Mouse (Mus musculus) spleen, postnatal 4 days (tissue): ENCODE data around the gene Elobl.
"Not testable (repeated sequence)": the region's sequence is repeated elsewhere in the genome, so short reads cannot be mapped to it uniquely, and the experiment has no call there.

Experiments
- DNase-seq, 2 experiments: peaks; one replicate each; pipeline ENCODE4 v3.0.0; 2022; ENCODE audit warnings: low spot score in 2 of 2

The Elobl gene

DNA sequence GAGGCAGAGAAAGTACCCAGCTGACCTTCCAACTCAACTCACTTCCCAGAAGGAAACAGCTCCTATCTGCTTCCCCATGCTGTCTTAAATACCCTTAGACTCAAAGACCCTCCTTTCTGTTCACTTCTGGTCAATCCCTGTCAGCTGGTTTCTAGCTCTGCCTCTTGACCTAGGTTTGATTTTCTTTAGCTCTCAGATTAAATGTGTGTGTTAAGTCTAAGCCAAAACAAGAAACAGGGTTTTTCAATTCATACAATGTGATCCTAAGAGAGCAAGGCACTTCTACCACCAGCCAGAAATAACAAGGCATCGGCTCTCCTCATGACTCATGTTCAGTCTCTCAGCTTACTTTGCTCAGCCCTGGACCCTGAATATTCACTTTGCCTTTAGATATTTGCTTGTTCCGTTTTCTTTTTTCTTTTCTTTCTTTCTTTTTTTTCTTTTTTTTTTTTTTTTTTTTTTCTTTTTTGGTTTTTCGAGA, at the start of gene Elobl:
Gene Elobl, minus strand, starts transcription at position 51 of the 481 bp plus-strand sequence.
- DNase-seq, result no peak

DNA sequence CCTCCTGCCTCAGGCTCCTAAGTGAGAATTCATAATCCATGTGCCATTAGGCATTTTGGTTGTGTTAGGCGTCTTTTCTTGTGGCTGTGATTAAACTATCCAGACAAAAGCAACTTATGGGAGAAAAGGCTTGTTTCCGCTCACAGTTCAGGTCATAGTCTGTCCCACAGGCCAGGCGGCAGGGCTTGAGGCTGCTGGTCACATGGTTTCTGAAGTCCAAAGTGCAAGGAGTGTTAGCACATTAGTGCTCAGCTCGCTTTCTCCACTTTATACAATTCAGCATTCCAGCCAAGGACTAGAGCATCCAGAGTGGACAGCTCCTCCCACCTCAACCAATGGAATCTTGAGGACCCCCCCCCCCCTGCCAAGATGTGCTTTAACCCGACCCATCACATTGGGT, 45.5 kb upstream of the Elobl start:
- no peak for DNase-seq

DNA sequence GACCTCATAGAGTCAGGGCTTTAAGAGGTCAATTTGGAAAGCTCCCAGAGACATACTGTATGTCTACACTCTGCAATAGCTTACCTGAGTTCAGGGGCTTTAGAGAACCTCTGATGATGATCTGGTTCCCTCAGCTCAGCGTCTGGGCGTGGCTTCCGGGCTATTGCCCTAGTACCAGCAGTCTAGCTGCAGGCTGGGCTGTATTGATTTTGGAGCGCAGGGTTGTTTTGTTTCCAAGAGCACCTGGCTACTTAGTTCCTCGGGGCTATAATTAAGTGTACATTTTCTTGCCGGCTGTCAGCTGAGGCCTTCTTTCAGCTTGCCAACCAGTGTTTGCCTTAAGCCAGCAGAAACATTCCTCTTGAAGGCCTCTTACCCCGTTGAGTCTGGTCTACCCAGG, 42.8 kb upstream of the Elobl start:
- DNase-seq, result no peak

DNA sequence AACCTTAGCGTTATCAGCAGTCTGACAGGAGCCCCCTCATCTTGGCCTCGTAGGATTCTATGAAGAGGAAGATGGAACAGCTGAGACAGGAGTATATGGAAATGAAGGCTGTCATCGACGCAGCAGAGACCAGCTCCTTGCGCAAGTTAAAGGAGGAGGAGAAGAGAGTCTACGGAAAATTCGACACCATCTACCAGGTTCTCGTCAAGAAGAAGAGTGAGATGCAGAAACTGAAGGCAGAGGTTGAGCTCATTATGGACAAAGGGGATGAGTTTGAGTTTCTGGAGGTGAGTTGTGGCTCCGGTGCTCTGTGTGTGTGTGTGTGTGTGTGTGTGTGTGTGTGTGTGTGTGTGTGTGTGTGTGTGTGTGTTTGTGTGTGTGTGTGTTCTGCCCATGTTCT, 42.3 kb upstream of the Elobl start:
- DNase-seq, result no peak

DNA sequence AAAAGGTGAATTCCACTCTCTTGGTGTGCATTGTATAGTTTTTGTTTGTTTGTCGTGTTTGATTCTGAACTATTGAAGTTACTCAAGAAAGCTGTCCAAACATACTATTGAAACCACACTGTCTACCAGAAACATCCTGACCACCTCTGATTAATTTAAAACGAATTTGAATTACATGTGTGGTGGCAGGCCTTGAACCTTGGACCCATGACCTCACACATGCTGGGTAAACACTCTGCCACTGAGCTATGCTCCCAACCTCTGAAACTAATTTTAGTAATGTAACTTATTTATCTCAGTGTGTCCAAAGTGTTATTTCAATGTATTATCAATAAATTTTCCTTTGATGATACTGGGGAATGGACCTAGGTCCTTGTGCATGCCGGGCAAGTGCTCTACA, 40.9 kb upstream of the Elobl start:
- DNase-seq, result no peak

DNA sequence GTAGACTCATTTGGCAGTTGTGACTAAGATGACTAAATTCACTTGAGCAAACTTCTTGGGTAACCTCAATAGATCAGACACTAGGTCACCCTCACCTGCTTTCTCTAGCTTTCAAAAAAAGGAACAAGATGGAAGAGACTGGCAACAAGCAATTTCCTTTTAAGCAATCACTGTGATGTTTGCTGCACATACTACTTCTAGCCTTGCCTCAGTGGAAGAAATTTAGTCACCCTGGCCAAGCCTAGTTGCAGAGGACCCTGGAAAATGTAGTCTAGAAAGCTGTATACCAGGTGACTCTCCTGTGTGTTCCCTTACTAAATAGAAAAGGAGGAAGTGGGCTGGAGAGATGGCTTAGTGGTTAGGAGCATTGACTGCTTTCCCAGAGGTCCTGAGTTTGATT, 39.7 kb upstream of the Elobl start:
- DNase-seq, result no peak

DNA sequence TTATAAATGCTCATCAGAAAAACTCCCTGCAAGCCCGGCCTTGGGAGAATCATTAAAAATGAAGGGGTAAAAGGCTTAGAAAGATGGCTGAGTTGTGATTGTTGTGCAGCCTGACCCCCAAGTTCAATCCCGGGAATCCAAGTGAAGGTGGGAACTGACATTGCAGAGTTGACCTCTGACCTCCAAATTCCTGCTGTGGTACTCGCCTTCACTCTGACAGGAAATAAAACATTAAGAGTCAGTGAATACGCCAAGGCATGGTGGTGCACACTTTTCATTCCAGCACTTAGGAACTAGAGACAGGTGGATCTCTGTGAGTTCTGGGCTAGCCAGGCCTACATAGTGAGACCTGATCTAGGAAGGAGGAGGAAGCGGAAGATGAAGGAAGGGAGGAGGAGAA, 38.7 kb upstream of the Elobl start:
- no peak for DNase-seq

DNA sequence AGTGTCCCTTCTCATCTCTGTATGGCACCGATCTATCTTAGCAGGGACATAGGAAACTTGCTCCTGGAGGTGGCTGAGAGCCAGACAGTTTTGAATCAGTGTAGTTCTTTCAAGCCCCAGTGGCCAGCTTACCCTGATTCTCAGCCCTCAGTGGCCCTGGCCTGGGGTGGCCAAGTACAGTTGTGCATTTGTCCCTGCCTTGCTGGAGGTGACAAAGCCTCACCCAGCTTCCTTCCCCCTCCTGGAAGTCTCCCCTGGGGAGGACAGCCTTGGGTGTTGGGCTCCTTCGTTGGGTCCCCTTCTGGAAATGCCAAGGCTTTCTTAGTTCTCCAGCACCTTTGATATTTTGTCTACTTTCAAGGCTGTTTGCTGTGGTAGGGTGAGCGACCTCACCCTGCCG, 37.0 kb upstream of the Elobl start:
- DNase-seq, result no peak

DNA sequence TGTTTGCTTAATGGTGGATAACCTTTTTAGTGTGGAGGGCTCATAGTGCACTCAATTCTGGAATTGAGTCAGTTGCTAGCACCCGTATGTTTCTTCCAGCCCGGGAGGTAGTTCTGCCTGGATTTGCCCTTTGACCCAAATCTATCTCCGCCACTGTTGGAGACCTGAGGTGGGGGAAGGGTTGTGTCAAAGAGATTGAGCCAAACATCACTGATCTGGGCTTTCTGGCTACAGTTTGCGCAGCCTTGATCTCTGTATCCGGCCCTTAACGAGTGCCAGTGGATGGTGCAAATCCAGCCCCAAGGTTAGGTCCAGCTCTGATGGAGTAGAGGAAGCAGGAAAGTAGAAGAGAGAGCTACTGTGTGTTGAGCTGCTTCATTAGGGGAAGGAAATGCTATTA, 36.3 kb upstream of the Elobl start:
- no peak for DNase-seq

DNA sequence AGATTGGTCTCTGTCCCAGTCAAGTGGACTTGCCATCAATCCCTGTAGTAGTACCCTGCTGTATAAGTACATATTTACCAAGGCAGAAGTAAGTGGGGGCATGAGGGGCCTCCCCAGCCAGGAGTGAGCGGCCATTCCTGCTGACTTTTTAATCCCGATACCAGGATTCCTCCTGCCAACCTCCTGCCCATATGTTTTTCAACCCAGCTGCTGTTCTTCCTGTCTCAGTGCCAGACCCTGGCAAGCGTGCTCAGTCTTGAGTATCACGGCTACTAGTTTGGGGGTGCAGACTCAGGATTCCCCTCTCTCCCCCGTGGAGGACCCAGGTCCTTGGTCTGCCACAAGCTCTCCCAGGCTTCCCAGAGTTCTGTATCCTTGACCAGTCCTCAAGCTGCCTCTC, 35.9 kb upstream of the Elobl start:
- no peak for DNase-seq

DNA sequence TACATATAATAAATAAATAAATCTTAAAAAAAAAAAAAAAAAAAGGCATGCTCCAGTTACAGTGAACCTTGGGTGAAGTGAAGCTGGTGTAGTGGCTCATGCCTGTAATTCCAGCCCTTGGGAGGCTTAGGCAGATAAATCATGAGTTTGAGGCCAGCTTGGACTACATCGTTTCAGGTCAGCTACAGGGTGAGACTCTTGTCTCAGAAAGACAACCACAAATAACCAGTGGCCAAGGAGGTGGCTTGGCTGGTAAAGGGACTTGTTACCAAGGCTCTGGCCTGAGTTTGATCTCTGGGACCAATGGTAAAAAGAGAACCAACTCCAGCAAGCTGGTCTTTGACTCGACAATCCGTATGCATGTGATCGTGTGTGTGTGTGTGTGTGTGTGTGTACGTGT, 35.3 kb upstream of the Elobl start:
- DNase-seq, result no peak

DNA sequence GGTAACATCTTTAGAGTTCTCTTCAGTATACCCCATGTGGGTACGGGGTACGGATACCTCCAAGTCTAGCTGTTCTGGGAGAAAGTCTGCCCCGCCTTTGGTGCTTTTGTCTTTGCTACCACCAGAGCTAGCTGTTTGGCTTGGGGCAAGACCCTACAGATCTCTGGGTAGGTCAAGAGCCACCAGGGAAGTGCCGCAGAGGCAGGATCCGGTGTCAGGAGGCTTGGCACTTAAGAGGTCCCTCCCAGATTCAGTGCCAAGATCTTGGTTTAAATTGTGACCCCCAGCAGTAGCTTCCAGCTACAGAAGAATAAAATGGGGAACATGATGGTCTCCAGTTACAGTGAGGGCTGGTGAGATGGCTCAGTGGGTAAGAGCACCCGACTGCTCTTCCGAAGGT, 34.8 kb upstream of the Elobl start:
- DNase-seq, result no peak

DNA sequence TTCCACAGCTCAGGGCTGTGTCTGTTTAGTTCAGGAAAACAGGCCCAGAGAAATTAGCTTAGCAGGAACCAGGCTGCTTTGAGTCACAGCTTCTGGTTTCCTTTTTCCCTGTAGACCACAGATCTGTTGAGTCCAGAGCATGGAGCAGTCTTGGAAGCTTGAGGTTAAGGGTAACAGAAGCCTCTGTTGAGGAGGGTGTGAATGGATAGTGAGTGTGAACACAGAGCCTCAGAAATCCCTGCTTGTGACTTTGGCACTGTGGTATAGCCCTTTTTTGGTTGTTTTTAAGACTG, 33.7 kb upstream of the Elobl start:
- DNase-seq, result no peak

DNA sequence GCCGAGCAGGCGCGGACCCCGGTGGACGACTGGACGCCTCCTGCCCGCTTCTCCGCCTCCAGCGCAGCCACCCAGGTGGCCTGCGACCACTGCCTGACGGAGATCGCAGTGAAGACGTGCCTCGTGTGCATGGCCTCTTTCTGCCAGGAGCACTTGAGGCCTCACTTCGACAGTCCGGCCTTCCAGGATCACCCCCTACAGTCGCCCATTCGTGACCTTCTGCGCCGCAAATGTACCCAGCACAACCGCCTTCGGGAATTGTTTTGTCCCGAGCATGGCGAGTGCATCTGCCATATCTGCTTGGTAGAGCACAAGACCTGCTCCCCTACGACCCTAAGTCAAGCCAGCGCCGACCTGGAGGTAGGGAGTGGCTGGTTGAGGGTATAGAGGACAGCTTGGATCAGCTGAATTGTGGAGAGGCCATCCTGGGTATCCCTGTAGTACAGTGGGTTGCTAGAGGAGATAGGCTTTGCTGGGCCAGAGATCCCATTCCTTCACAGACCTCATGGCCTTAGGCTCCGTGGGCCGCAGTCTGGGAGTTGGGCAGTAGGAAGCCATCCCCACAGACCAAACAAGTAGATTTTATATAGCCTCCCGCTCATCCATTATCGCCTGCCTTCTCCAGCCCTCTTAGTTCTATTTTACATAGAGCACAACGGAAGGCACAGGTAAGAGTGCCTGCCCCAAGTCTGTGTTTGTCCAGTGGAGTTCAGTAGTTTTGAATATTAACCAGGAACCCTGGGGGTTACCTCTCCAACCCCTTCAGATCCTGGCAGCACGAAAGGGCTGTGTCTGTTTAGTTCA, 33.2 kb upstream of the Elobl start:
- DNase-seq, result peak in 1 of 2 experiments; percentile 76

DNA sequence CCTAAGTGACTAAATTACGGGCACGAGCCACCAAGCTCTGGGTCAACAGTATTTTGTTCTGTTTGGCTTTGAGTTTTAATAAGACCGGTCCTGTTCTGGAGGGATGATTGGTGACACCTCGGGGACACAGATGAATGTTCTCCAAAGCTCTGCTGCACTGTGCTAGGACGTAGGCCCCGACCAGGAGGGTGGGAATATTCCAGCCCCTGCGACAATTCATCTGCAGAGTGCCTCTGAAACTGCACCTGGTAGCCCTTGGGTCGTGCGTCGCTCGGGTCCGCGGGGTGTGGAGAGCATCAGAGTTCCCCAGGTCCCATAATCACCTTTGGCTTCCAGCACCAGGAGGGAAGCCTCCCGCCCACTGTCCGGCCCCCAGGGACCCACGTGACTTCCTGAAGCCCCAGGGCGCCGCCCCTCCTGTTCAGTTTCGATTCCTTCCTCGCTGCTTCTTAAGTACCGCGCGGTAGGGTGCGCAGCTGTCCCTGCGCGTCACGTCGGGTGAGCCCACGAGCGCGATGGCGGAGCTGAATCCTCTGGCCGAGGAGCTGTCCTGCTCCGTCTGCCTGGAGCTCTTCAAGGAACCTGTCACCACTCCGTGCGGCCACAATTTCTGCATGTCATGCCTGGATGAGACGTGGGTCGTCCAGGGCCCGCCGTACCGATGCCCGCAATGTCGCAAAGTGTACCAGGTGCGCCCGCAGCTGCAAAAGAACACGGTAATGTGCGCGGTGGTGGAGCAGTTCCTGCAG, 32.4 kb upstream of the Elobl start, which contains the start of gene Trim25:
Gene Trim25, plus strand, starts transcription at position 403 of the 749 bp plus-strand sequence.
- peak; percentile 94 to 96 for DNase-seq

DNA sequence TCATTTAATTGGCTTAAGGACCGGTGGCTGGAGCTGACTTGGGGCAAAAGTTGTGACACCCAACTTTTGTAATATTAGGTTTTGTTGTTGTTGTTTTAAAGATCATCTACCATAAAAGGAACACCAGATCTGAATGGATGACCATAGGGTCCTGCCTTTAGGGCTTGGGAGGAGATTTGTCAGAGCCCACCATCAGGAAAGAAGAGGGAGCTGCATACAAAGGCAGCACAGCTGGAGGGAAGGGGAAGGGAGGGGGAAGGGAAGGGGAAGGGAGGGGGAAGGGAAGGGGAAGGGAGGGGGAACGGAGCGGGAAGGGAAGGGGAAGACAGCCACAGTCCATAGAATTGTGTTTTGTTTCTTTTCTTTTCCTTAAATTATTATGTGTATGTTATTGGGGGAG, 31.7 kb upstream of the Elobl start:
- DNase-seq, result no peak

DNA sequence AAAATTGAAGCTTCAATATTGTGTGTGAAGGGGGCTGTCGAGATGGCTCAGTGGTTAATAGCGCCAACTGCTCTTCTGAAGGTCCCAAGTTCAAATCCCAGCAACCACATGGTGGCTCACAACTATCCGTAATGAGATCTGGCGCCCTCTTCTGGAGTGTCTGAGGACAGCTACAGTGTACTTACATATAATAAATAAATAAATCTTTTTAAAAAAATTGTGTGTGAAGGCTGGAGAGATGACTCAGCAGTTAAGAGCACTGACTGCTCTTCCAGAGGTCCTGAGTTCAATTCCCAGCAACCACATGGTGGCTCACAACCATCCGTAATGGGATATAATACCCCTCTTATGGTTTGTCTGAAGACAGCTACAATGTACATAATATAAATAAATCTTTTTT, 30.6 kb upstream of the Elobl start:
- DNase-seq, result not testable (repeated sequence)

DNA sequence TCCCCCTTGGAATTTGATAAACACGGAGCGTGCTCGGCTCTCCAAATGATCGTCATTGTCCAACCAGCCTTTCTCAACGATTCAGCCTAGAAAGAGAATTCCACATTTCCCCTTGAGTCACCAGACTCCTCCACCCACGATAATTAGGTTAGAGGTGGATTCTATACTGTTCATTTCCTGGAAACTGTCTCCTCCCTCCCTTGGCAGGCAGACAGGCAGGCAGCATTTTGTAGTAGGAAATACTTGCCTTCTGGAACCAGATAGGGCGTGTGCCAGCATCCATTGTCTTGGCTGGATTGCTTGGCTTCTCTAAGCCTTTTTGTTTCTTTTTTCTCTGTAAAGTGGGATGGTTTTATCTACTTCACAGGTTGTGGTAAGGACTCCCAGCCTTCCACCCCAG, 29.7 kb upstream of the Elobl start:
- no peak for DNase-seq

DNA sequence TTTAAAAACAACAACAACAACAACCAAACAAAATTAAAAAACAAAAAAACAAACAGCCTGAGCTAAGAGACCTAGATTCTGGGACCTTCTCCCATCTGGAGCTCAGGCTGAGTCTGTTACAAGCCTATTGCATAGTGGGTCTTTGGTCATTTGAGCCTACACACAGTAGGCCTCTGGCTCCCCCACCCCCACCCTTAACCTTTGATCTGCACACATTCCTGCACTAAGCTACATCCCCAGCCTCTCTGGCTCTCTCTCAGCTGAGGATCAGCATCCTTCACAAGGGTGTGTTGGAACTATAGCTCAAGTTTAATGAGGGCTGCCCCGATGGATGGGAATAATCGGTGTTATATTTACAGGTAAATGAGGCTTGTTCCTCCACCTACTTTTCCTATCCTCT, 28.9 kb upstream of the Elobl start:
- no peak for DNase-seq

DNA sequence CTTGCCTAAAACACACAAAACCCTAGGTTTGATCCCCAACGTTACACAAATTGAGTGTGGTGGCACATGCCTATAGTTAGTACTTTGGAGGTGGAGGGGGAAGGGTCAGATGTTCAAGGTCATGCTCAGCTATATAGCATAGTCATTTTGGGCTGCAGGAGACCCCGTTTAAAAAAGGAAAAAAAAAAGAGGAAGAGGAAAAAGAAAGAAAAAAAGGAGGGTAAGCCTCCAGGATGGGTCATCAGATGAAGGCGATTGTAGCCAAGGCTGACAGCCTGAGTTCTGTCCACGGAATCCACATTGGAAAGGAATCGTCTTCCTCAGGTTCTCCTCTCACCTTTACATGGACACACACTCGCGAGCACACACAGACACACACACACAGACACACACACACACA, 27.8 kb upstream of the Elobl start:
- DNase-seq, result no peak

DNA sequence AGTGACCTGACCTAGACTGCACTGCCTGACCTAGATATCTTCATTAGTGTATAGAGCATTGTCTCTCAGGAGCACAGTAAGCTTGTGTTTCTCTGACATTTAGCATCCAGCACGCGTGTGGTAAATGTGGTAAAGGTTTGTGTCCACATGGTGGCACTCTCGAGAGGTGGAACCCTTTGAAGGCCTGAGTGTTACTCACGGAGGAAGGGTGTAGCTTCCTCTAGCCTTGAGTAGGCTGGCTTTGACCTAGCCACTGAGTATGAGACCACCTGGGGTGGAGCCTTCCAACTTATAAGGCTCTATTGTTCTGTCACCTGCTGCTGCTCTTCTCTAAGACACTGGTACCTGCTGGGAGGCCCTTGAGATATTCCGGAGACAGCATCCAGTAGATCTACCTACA, 26.9 kb upstream of the Elobl start:
- peak; percentile 77 to 83 for DNase-seq

DNA sequence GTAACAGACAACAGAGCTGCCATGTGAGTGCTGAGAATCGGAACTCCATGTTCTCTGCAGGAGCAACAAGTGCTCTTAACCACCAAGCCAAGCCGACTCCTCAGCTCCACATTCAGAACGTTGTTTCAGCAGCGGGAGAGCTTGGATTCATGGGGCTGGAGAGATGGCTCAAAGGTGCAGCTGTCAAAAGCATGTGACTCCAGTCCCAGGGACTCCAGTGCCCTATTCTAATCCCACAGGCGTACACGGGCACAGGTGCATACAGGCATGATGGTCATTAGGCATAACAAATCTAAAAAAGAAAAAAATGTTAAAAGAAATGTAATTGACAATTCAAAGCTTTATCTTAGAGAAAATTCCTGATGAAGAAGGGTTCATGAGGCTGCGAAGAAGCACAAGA, 26.5 kb upstream of the Elobl start:
- no peak for DNase-seq

DNA sequence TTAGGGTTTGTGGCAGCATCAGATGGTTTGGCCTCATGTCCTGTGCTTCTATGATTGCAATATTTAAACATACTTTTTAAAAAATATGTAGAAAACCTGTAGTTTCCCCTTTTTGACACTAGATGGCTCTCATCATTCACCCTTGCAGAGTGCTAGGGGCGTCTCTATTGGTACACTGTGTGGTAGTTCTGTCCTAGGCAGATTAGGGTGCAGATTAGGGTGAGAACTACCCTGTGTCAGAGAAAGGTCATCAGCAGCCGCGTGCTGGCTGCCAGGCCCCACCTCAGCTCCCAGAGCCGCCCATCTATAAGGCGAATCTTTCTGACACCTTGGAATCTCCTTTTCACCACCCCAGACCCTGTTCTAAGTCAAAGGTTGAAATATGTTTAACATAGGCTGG, 22.8 kb upstream of the Elobl start:
- no peak for DNase-seq
